Mouse (Mus musculus) right cerebral cortex, adult 2 months (tissue): ENCODE measurements at regions not wholly inside any gene's neighbourhood (a gene's known extent, or its start where the extent isn't known, plus 50 kb on each side); places are given as distances from the start of the nearest gene placed in this dataset.
"Not testable (repeated sequence)": the region's sequence is repeated elsewhere in the genome, so short reads cannot be mapped to it uniquely, and the experiment has no call there.

Experiments used
- DNase-seq, 2 experiments: peaks; one replicate each; pipeline ENCODE4 v3.0.0; 2021 to 2022; ENCODE audit warnings: low spot score in 2 of 2

- no peak for DNase-seq
These were observed 1976.8 kb upstream of the G6pd2 start for GRCm38 (mm10) chr5:59831836-59832235.

GRCm38 (mm10) chr5:59845745-59846144 is 1962.9 kb upstream of the G6pd2 start:
- DNase-seq, result no peak

- no peak for DNase-seq
These were observed 1961.0 kb upstream of the G6pd2 start for GRCm38 (mm10) chr5:59847643-59848042.

- no peak for DNase-seq
These were observed 1914.5 kb upstream of the G6pd2 start for GRCm38 (mm10) chr5:59893952-59894724.

- no peak for DNase-seq
These were observed 1886.7 kb upstream of the G6pd2 start for GRCm38 (mm10) chr5:59921910-59922309.

- no peak for DNase-seq
These were observed 1867.8 kb upstream of the G6pd2 start for GRCm38 (mm10) chr5:59940861-59941260.

- no peak for DNase-seq
These were observed 1862.9 kb upstream of the G6pd2 start for GRCm38 (mm10) chr5:59945761-59946160.

- DNase-seq, result no peak
These were observed 1860.6 kb upstream of the G6pd2 start for GRCm38 (mm10) chr5:59947831-59948568.

- DNase-seq, result not testable (repeated sequence)
These were observed 1852.4 kb upstream of the G6pd2 start for GRCm38 (mm10) chr5:59956240-59956639.

- peak; percentile 60 to 71 for DNase-seq
These were observed 1811.9 kb upstream of the G6pd2 start for GRCm38 (mm10) chr5:59996698-59997097.

GRCm38 (mm10) chr5:60042603-60043175 is 1765.9 kb upstream of the G6pd2 start:
- not testable (repeated sequence) for DNase-seq

- DNase-seq, result no peak
These were observed 1759.6 kb upstream of the G6pd2 start for GRCm38 (mm10) chr5:60049053-60049452.

- DNase-seq, result no peak
These were observed 1747.4 kb upstream of the G6pd2 start for GRCm38 (mm10) chr5:60061178-60061577.
